Mouse (Mus musculus): Measurements from ENCODE around the gene Ccdc32. TPM values are rescaled to one million over a fixed set of nuclear protein-coding genes. Genes with fewer than 3 reads are reported as not detected.
"Not testable (repeated sequence)": the region's sequence is repeated elsewhere in the genome, so short reads cannot be mapped to it uniquely, and the experiment has no call there.

The Ccdc32 gene
- total RNA-seq, 2 experiments from 2014 or later, result 41.6 to 43.4 TPM

- intact Hi-C loops (cut with DNase I); DNase-seq: not testable (repeated sequence)
Observed at GRCm38 (mm10) chr2:119016312-119016711, 12.9 kb downstream of the Ccdc32 start.

- intact Hi-C loops (cut with DNase I), result no loop called here
- peak; percentile 13 for DNase-seq
Observed at GRCm38 (mm10) chr2:119015604-119016180, 13.5 kb downstream of the Ccdc32 start.

- intact Hi-C loops (cut with DNase I), result no loop called here
- no peak for DNase-seq
Observed at GRCm38 (mm10) chr2:119014989-119015388, 14.2 kb downstream of the Ccdc32 start.

GRCm38 (mm10) chr2:119009376-119009775, 19.8 kb downstream of the Ccdc32 start:
- intact Hi-C loops (cut with DNase I), result no loop called here
- DNase-seq, result no peak

GRCm38 (mm10) chr2:119006886-119007285, 22.3 kb downstream of the Ccdc32 start:
- peak; percentile 19 for DNase-seq
- intact Hi-C loops (cut with DNase I), result no loop called here

- no peak for DNase-seq
- intact Hi-C loops (cut with DNase I), result no loop called here
Observed at GRCm38 (mm10) chr2:118999025-118999639, 30.1 kb downstream of the Ccdc32 start.

- DNase-seq, result no peak
- intact Hi-C loops (cut with DNase I), result no loop called here
Observed at GRCm38 (mm10) chr2:118998115-118998866, 30.9 kb downstream of the Ccdc32 start.

GRCm38 (mm10) chr2:118996798-118997105, 32.4 kb downstream of the Ccdc32 start:
- DNase-seq, result no peak
- intact Hi-C loops (cut with DNase I), result no loop called here

GRCm38 (mm10) chr2:118995919-118996797, 33.0 kb downstream of the Ccdc32 start:
- no peak for DNase-seq
- intact Hi-C loops (cut with DNase I), result no loop called here

- DNase-seq, result no peak
- intact Hi-C loops (cut with DNase I), result no loop called here
Observed at GRCm38 (mm10) chr2:118995490-118995889, 33.7 kb downstream of the Ccdc32 start.

GRCm38 (mm10) chr2:118983812-118984211, 45.4 kb downstream of the Ccdc32 start:
- DNase-seq, result no peak
- intact Hi-C loops (cut with DNase I), result no loop called here

- intact Hi-C loops (cut with DNase I), result no loop called here
- no peak for DNase-seq
Observed at GRCm38 (mm10) chr2:118980841-118981240, 48.4 kb downstream of the Ccdc32 start.

- intact Hi-C loops (cut with DNase I), result loop anchor here (5.0 kb wide), 1 partner anchor 76 kb away; the partner anchor contains the start of gene Bahd1
- DNase-seq, result peak; percentile 22
Observed at GRCm38 (mm10) chr2:118978064-118978463, 51.1 kb downstream of the Ccdc32 start.

- DNase-seq, result no peak
- intact Hi-C loops (cut with DNase I), result loop anchor here (5.0 kb wide), 1 partner anchor 75 kb away; the partner anchor contains the start of gene Bahd1
Observed at GRCm38 (mm10) chr2:118976941-118977340, 52.3 kb downstream of the Ccdc32 start.

GRCm38 (mm10) chr2:118976282-118976929, 52.8 kb downstream of the Ccdc32 start:
- peak; percentile 85 for DNase-seq
- intact Hi-C loops (cut with DNase I), result loop anchor here (5.0 kb wide), 1 partner anchor 74 kb away; the partner anchor contains the start of gene Bahd1

GRCm38 (mm10) chr2:118975855-118976254, 53.3 kb downstream of the Ccdc32 start:
- DNase-seq, result no peak
- intact Hi-C loops (cut with DNase I), result loop anchor here (5.0 kb wide), 1 partner anchor 74 kb away; the partner anchor contains the start of gene Bahd1

GRCm38 (mm10) chr2:118972687-118973376, 56.4 kb downstream of the Ccdc32 start:
- intact Hi-C loops (cut with DNase I), result no loop called here
- DNase-seq, result peak; percentile 86

- intact Hi-C loops (cut with DNase I), result no loop called here
- DNase-seq, result no peak
Observed at GRCm38 (mm10) chr2:118972048-118972447, 57.1 kb downstream of the Ccdc32 start.

GRCm38 (mm10) chr2:118969585-118970147, 59.5 kb downstream of the Ccdc32 start:
- DNase-seq, result no peak
- intact Hi-C loops (cut with DNase I), result no loop called here
